Mouse (Mus musculus) myocyte (in vitro differentiated cells): ENCODE results near the gene Rab24. TPM values are rescaled to one million over a fixed set of nuclear protein-coding genes. Genes with fewer than 3 reads are reported as not detected.

ENCODE experiments used
- H3K27me3 ChIP-seq: one replicate; pipeline ENCODE4 v1.6.1; 2011; ENCODE audit not compliant: control insufficient read depth, insufficient read depth, insufficient read length
- H3K36me3 ChIP-seq: one replicate; pipeline ENCODE4 v1.6.1; 2011; ENCODE audit not compliant: control insufficient read depth, insufficient read depth
- H3K4me2 ChIP-seq: one replicate; pipeline ENCODE4 v1.6.1; 2011; ENCODE audit warnings: low read depth, control low read depth
- H3K4me3 ChIP-seq: one replicate; pipeline ENCODE4 v1.5.1; 2011; ENCODE audit warnings: mild to moderate bottlenecking, control low read depth, moderate library complexity
- H3K79me2 ChIP-seq: one replicate; pipeline ENCODE4 v1.6.1; 2011; ENCODE audit not compliant: control insufficient read depth, insufficient read depth
- H3ac ChIP-seq: one replicate; pipeline ENCODE4 v1.6.1; 2011; ENCODE audit not compliant: control insufficient read depth, insufficient read length
- CEBPB ChIP-seq: IDR thresholded peaks from 2 replicates; pipeline ENCODE4 v1.6.1; 2011; ENCODE audit warnings: mild to moderate bottlenecking, moderate library complexity; ENCODE audit not compliant: poor library complexity, insufficient read depth, severe bottlenecking
- E2F4 ChIP-seq: IDR thresholded peaks from one replicate; pipeline ENCODE4 v1.6.1; 2011; ENCODE audit warnings: mild to moderate bottlenecking, control low read depth, moderate library complexity; ENCODE audit not compliant: insufficient read depth
- MAX ChIP-seq: IDR thresholded peaks from one replicate; pipeline ENCODE4 v1.6.1; 2011; ENCODE audit warnings: low read depth, mild to moderate bottlenecking, control low read depth
- MYOD1 ChIP-seq, 3 experiments: IDR thresholded peaks; one replicate each; pipeline ENCODE4 v1.6.1; 2011; ENCODE audit warnings: control low read depth in 2 of 3, low read depth in 2 of 3, mild to moderate bottlenecking in 2 of 3, moderate library complexity in 1 of 3; ENCODE audit not compliant: insufficient read length in 2 of 3, control insufficient read depth in 1 of 3
- MYOG ChIP-seq, 3 experiments: IDR thresholded peaks; one replicate each; pipeline ENCODE4 v1.6.1; 2011; ENCODE audit warnings: control low read depth in 2 of 3, low read depth in 2 of 3, mild to moderate bottlenecking in 2 of 3; ENCODE audit not compliant: insufficient read length in 2 of 3, control insufficient read depth in 1 of 3, insufficient read depth in 1 of 3
- POLR2A ChIP-seq: IDR thresholded peaks from one replicate; pipeline ENCODE4 v1.6.1; 2011; ENCODE audit warnings: low read depth, mild to moderate bottlenecking, control low read depth, moderate library complexity; ENCODE audit not compliant: insufficient read length
- POLR2AphosphoS2 ChIP-seq: IDR thresholded peaks from one replicate; pipeline ENCODE4 v1.6.1; 2011; ENCODE audit warnings: low read depth, control low read depth; ENCODE audit not compliant: insufficient read length
- REST ChIP-seq: IDR thresholded peaks from one replicate; pipeline ENCODE4 v1.6.1; 2011; ENCODE audit warnings: mild to moderate bottlenecking, control low read depth, moderate library complexity; ENCODE audit not compliant: insufficient read depth, insufficient read length
- SRF ChIP-seq: IDR thresholded peaks from one replicate; pipeline ENCODE4 v1.6.1; 2011; ENCODE audit warnings: low read depth; ENCODE audit not compliant: control insufficient read depth, insufficient read length
- TCF12 ChIP-seq: IDR thresholded peaks from one replicate; pipeline ENCODE4 v1.6.1; 2011; ENCODE audit warnings: mild to moderate bottlenecking, control low read depth; ENCODE audit not compliant: poor library complexity, insufficient read depth, severe bottlenecking
- TCF3 ChIP-seq: IDR thresholded peaks from one replicate; pipeline ENCODE4 v1.6.1; 2011; ENCODE audit warnings: low read depth, control low read depth; ENCODE audit not compliant: insufficient read length
- USF1 ChIP-seq: IDR thresholded peaks from one replicate; pipeline ENCODE4 v1.6.1; 2011; ENCODE audit warnings: low read depth, mild to moderate bottlenecking, control low read depth, moderate library complexity
- polyA plus RNA-seq: library from polyadenylated mRNA; unstranded; fragments of >200 nt; fragmentation: generic; extraction: Trizol; gene quantifications from one replicate; pipeline ENCODE4 v1.2.1, GENCODE M21; 2012; ENCODE audit warnings: missing spikeins

Rab24 gene
- polyA plus RNA-seq, 1 experiment: 59.8 TPM

DNA sequence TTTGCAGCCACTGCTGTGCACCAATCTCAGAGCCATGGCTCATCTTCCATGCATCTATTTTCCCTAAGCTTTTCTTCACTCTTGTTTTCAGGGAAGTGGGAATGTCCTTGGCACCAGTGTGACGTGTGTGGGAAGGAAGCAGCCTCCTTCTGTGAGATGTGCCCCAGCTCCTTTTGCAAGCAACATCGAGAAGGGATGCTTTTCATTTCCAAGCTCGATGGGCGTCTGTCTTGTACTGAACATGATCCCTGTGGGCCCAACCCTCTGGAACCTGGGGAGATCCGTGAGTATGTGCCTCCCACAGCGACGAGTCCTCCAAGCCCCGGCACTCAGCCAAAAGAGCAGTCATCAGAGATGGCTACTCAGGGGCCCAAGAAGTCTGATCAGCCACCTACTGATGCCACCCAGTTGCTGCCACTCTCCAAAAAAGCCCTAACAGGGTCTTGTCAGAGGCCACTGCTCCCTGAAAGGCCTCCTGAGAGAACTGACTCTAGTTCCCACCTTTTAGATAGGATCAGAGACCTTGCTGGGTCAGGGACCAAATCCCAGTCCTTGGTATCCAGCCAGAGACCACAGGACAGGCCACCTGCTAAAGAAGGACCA, 9.6 kb downstream of the Rab24 start:
- Histone ChIP-seq H3K27me3 (no peaks in the 10 kb centered on the region), H3K4me2 (no peak overlapping the region), H3K36me3 (peaks cover 63% of the 10 kb centered on the region), H3K79me2 (no peaks in the 10 kb centered on the region), H3K4me3 (no peak overlapping the region), H3ac (no peak overlapping the region)
- TF ChIP-seq TCF3 (no peak), USF1 (no peak), MYOD1 (IDR thresholded peaks at IDR 0.05; ENCODE audit: control insufficient read depth in 1 of 3, insufficient read length in 2 of 3, low read depth in 2 of 3) (no peak), SRF (no peak), POLR2A (no peak), MAX (no peak), CEBPB (no peak), POLR2AphosphoS2 (no peak), MYOG (IDR thresholded peaks at IDR 0.05; ENCODE audit: control insufficient read depth in 1 of 3, insufficient read depth in 1 of 3, insufficient read length in 2 of 3, low read depth in 2 of 3) (no peak), REST (no peak), TCF12 (no peak), E2F4 (no peak)

DNA sequence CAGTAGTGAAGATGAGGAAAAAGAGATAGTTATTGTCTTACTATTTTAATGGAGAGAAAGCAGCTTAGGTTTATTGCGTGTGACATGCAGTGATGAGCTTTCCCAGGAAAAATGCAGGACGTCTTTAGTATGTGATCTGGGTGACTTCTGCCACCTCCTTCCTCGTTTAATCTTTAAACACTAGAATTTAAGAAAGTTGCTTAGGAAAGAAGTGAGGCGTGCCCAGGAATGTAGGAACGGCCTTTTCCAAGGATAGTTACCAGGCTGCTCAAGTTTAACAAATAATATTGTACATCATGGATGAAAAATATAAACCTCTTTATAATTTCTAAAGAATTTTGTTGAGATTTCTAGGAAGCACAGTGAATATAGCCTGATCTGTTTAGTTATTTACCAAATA, 20.8 kb downstream of the Rab24 start:
- H3K27me3 ChIP-seq: no peaks in the 10 kb centered on the region
- no peak overlapping the region for H3K4me3 ChIP-seq
- TF ChIP-seq TCF3: no peak
- no peak for TF ChIP-seq MYOD1 (IDR thresholded peaks at IDR 0.05; ENCODE audit: control insufficient read depth in 1 of 3, insufficient read length in 2 of 3, low read depth in 2 of 3)
- no peak for TF ChIP-seq MYOG (IDR thresholded peaks at IDR 0.05; ENCODE audit: control insufficient read depth in 1 of 3, insufficient read depth in 1 of 3, insufficient read length in 2 of 3, low read depth in 2 of 3)
- no peak for TF ChIP-seq USF1
- no peak for TF ChIP-seq MAX
- TF ChIP-seq POLR2AphosphoS2: no peak
- no peak for TF ChIP-seq SRF
- no peak for TF ChIP-seq REST
- TF ChIP-seq POLR2A: no peak
- TF ChIP-seq CEBPB: no peak
- no peak for TF ChIP-seq TCF12
- TF ChIP-seq E2F4: no peak
- no peaks in the 10 kb centered on the region for H3K79me2 ChIP-seq
- no peak overlapping the region for H3K4me2 ChIP-seq
- peaks cover 46% of the 10 kb centered on the region for H3K36me3 ChIP-seq
- H3ac ChIP-seq: no peak overlapping the region

DNA sequence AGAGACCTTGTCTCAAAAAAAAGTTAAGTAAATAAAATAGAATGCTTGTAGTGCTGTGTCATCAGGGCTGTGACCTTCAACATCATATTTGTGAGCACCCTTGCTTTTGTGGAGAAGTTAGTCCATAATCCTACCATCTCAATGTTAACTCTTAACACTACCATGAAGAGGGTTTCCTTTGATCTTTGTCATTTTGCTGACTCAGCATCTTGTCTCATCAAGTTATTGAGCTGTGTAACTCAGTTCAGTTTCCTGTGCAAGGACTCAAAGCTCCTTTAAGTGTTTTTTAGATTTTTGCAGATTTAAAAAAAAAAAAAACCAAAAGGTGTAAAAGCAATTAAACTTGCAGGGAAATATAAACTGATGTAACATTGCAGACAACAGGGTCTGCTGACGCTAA, 25.0 kb downstream of the Rab24 start:
- peaks cover 32% of the 10 kb centered on the region for H3K36me3 ChIP-seq
- H3ac ChIP-seq: no peak overlapping the region
- no peak for TF ChIP-seq POLR2A
- no peak for TF ChIP-seq TCF12
- no peak for TF ChIP-seq USF1
- TF ChIP-seq CEBPB: no peak
- TF ChIP-seq MAX: no peak
- TF ChIP-seq MYOD1 (IDR thresholded peaks at IDR 0.05; ENCODE audit: control insufficient read depth in 1 of 3, insufficient read length in 2 of 3, low read depth in 2 of 3): no peak
- TF ChIP-seq SRF: no peak
- TF ChIP-seq MYOG (IDR thresholded peaks at IDR 0.05; ENCODE audit: control insufficient read depth in 1 of 3, insufficient read depth in 1 of 3, insufficient read length in 2 of 3, low read depth in 2 of 3): no peak
- TF ChIP-seq POLR2AphosphoS2: no peak
- no peak for TF ChIP-seq E2F4
- TF ChIP-seq REST: no peak
- no peak for TF ChIP-seq TCF3
- H3K79me2 ChIP-seq: no peaks in the 10 kb centered on the region
- no peaks in the 10 kb centered on the region for H3K27me3 ChIP-seq
- no peak overlapping the region for H3K4me3 ChIP-seq
- no peak overlapping the region for H3K4me2 ChIP-seq

DNA sequence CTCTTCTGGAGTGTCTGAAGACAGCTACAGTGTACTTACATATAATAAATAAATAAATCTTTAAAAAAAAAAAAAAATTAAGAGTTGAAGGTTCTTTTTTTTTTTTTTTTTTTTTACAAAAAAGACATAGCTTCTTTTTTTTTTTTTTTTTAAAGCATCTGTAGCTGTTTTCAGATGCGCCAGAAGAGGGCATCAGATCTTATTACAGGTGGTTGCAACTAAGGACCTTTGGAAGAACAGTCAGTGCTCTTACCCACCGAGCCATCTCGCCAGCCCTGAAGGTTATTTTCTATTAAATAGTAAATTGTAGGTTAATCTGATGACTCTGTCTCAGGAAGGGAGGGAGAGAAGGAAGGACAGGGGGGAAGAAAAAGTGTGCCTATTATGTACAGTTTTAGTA, 32.9 kb downstream of the Rab24 start:
- no peak overlapping the region for H3K4me3 ChIP-seq
- no peaks in the 10 kb centered on the region for H3K27me3 ChIP-seq
- no peaks in the 10 kb centered on the region for H3K79me2 ChIP-seq
- TF ChIP-seq MYOG (IDR thresholded peaks at IDR 0.05; ENCODE audit: control insufficient read depth in 1 of 3, insufficient read depth in 1 of 3, insufficient read length in 2 of 3, low read depth in 2 of 3) (no peak), TCF3 (no peak), USF1 (no peak), MYOD1 (IDR thresholded peaks at IDR 0.05; ENCODE audit: control insufficient read depth in 1 of 3, insufficient read length in 2 of 3, low read depth in 2 of 3) (no peak), REST (no peak), TCF12 (no peak)
- no peak overlapping the region for H3K4me2 ChIP-seq
- no peak overlapping the region for H3ac ChIP-seq
- peaks cover 42% of the 10 kb centered on the region for H3K36me3 ChIP-seq
